Mouse (Mus musculus) liver, adult 2 months (tissue): ENCODE results near the gene Mindy3.

Experiments
- CTCF ChIP-seq: fragments of 200-500 bp; IDR thresholded peaks from 2 replicates; pipeline ENCODE4 v1.5.1; 2011; ENCODE audit warnings: low read depth, low read length, control low read depth
- POLR2A ChIP-seq: fragments of 200-500 bp; IDR thresholded peaks from 2 replicates; pipeline ENCODE4 v1.6.1; 2011; ENCODE audit warnings: low read length, control low read depth; ENCODE audit not compliant: insufficient read depth; ENCODE audit errors: extremely low read depth

GRCm38 (mm10) chr2:12406737-12407136, 12.5 kb downstream of the Mindy3 start:
- TF ChIP-seq CTCF (no peak), POLR2A (no peak)
